Mouse (Mus musculus): ENCODE measurements around the gene Arhgap15. TPM values are rescaled to one million over a fixed set of nuclear protein-coding genes. Genes with fewer than 3 reads are reported as not detected.
A peak's percentile ranks its signal among the peaks of the same experiment; 100 is the strongest.

The Arhgap15 gene
- total and polyA plus RNA-seq, 3 experiments, result 0.89 to 56.4 (median 39.8) TPM

DNA sequence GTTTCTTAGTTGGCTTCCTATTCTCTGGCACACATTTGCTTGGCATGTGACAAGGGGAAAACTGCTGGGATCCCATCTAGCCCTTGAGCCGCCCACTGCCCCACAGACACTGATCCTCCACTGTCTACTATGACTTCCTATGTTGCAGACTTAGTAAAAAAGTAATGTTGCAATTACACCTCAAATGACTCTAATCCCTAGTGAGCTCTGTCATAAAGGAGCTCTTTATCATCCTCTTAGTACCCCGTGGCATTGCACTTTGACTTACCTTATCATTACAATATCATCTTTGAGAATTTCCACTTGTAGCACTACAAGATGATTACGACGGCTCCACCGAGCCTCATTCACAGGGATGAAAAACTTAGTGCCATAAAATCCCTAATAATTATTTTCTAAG is 190.6 kb downstream of the Arhgap15 start:
- Histone ChIP-seq H3K27me3 (ENCODE audit: insufficient read depth, low read length) (no peaks in the 10 kb centered on the region), H3K4me3 (ENCODE audit: low read depth, low read length) (no peak overlapping the region), H3K9me3 (replicated peaks) (no peaks in the 10 kb centered on the region), H3K36me3 (replicated peaks) (no peaks in the 10 kb centered on the region), H3K4me1 (ENCODE audit: insufficient read depth, low read depth, low read length) (no peaks in the 10 kb centered on the region)
- no peak for ATAC-seq (ENCODE audit: extremely low read depth, insufficient number of reproducible peaks, low FRiP score, poor library complexity, severe bottlenecking)
- TF ChIP-seq GATA1 (IDR thresholded peaks at IDR 0.05; ENCODE audit: borderline replicate concordance, low read length) (no peak), GATA2 (IDR thresholded peaks at IDR 0.05; ENCODE audit: borderline replicate concordance, low read depth, low read length) (no peak), TAL1 (conservative IDR thresholded peaks at IDR 0.05; ENCODE audit: low read depth, low read length) (no peak), CTCF (IDR thresholded peaks at IDR 0.05; ENCODE audit: low read depth, low read length) (no peak), POLR2AphosphoS5 (IDR thresholded peaks at IDR 0.05; ENCODE audit: insufficient replicate concordance, low read depth, low read length) (no peak)
- DNase-seq (ENCODE audit: low spot score), result no peak

- TF ChIP-seq GATA1 (IDR thresholded peaks at IDR 0.05; ENCODE audit: borderline replicate concordance, low read length) (no peak), TAL1 (conservative IDR thresholded peaks at IDR 0.05; ENCODE audit: low read depth, low read length) (no peak), GATA2 (IDR thresholded peaks at IDR 0.05; ENCODE audit: borderline replicate concordance, low read depth, low read length) (no peak), POLR2AphosphoS5 (IDR thresholded peaks at IDR 0.05; ENCODE audit: insufficient replicate concordance, low read depth, low read length) (no peak), CTCF (IDR thresholded peaks at IDR 0.05; ENCODE audit: low read depth, low read length) (no peak)
- ATAC-seq (ENCODE audit: extremely low read depth, insufficient number of reproducible peaks, low FRiP score, poor library complexity, severe bottlenecking), result peak; percentile 82
- H3K36me3 ChIP-seq (replicated peaks), result no peaks in the 10 kb centered on the region
- H3K27me3 ChIP-seq (ENCODE audit: insufficient read depth, low read length), result no peaks in the 10 kb centered on the region
- H3K4me1 ChIP-seq (ENCODE audit: insufficient read depth, low read depth, low read length), result peaks cover 17% of the 10 kb centered on the region
- DNase-seq (ENCODE audit: low spot score), result no peak
- H3K9me3 ChIP-seq (replicated peaks), result no peaks in the 10 kb centered on the region
- H3K4me3 ChIP-seq (ENCODE audit: low read depth, low read length), result no peak overlapping the region
These were observed 197.1 kb downstream of the Arhgap15 start for GRCm38 (mm10) chr2:43945679-43946078.

- H3K36me3 ChIP-seq (replicated peaks), result no peaks in the 10 kb centered on the region
- TF ChIP-seq GATA1 (IDR thresholded peaks at IDR 0.05; ENCODE audit: borderline replicate concordance, low read length) (no peak), CTCF (IDR thresholded peaks at IDR 0.05; ENCODE audit: low read depth, low read length) (no peak), TAL1 (conservative IDR thresholded peaks at IDR 0.05; ENCODE audit: low read depth, low read length) (no peak), POLR2AphosphoS5 (IDR thresholded peaks at IDR 0.05; ENCODE audit: insufficient replicate concordance, low read depth, low read length) (no peak), GATA2 (IDR thresholded peaks at IDR 0.05; ENCODE audit: borderline replicate concordance, low read depth, low read length) (no peak)
- ATAC-seq (ENCODE audit: extremely low read depth, insufficient number of reproducible peaks, low FRiP score, poor library complexity, severe bottlenecking), result no peak
These were observed 201.3 kb downstream of the Arhgap15 start for GRCm38 (mm10) chr2:43949775-43950492.

DNA sequence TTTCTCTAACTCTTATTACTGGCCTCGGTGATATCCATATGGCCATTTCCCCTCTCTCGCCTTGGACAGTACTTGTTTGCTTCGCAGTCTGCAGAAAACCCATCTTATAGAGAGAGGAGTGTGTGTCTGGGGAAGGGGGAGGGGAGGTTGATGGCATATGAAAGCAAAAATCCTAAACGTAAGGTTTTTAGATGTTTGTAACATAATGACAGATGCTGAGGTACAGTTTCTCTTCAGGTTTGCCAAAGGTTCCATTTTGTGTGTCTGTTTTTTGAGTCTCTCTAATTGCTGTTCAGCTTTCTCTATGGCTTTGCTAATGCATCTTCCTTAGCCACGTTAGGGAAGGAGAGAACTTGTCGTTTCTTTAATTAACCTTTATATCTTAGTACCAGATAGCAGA is 202.1 kb downstream of the Arhgap15 start:
- H3K4me3 ChIP-seq (ENCODE audit: low read depth, low read length), result no peak overlapping the region
- H3K36me3 ChIP-seq (replicated peaks), result no peaks in the 10 kb centered on the region
- H3K9me3 ChIP-seq (replicated peaks), result no peaks in the 10 kb centered on the region
- no peak for ATAC-seq (ENCODE audit: extremely low read depth, insufficient number of reproducible peaks, low FRiP score, poor library complexity, severe bottlenecking)
- H3K4me1 ChIP-seq (ENCODE audit: insufficient read depth, low read depth, low read length), result peaks cover 10% of the 10 kb centered on the region
- DNase-seq (ENCODE audit: low spot score), result no peak
- no peaks in the 10 kb centered on the region for H3K27me3 ChIP-seq (ENCODE audit: insufficient read depth, low read length)
- TF ChIP-seq GATA2 (IDR thresholded peaks at IDR 0.05; ENCODE audit: borderline replicate concordance, low read depth, low read length) (no peak), POLR2AphosphoS5 (IDR thresholded peaks at IDR 0.05; ENCODE audit: insufficient replicate concordance, low read depth, low read length) (no peak), GATA1 (IDR thresholded peaks at IDR 0.05; ENCODE audit: borderline replicate concordance, low read length) (no peak), TAL1 (conservative IDR thresholded peaks at IDR 0.05; ENCODE audit: low read depth, low read length) (no peak), CTCF (IDR thresholded peaks at IDR 0.05; ENCODE audit: low read depth, low read length) (no peak)

More at GRCm38 (mm10) chr2:43949775-43950492, 201.3 kb downstream of the Arhgap15 start:
- H3K4me1 ChIP-seq (ENCODE audit: insufficient read depth, low read depth, low read length), result peaks cover 14% of the 10 kb centered on the region
- no peaks in the 10 kb centered on the region for H3K27me3 ChIP-seq (ENCODE audit: insufficient read depth, low read length)
- H3K9me3 ChIP-seq (replicated peaks), result no peaks in the 10 kb centered on the region
- no peak overlapping the region for H3K4me3 ChIP-seq (ENCODE audit: low read depth, low read length)
- no peak for DNase-seq (ENCODE audit: low spot score)

DNA sequence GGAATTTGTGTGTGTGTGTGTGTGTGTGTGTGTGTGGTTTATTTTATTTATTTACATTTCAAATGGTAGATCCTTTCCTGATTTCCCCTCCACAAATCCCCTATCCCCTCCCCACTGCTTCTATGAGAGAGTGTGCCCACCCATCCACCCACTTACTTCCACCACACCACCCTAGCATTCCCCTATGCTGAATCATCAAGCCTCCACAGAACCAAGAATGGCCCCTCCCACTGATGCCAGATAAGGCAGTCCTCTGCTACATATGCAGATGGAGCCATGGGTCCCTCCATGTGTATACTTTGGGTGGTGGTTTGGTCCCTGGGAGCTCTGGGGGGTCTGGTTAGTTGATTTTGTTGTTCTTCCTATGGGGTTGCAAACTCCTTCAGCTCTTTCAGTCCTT is 210.6 kb downstream of the Arhgap15 start:
- no peaks in the 10 kb centered on the region for H3K36me3 ChIP-seq (replicated peaks)
- H3K27me3 ChIP-seq (ENCODE audit: insufficient read depth, low read length), result no peaks in the 10 kb centered on the region
- peaks cover 3% of the 10 kb centered on the region for H3K4me1 ChIP-seq (ENCODE audit: insufficient read depth, low read depth, low read length)
- no peak for TF ChIP-seq TAL1 (conservative IDR thresholded peaks at IDR 0.05; ENCODE audit: low read depth, low read length)
- no peak for TF ChIP-seq GATA1 (IDR thresholded peaks at IDR 0.05; ENCODE audit: borderline replicate concordance, low read length)
- TF ChIP-seq CTCF (IDR thresholded peaks at IDR 0.05; ENCODE audit: low read depth, low read length), result no peak
- no peak for TF ChIP-seq POLR2AphosphoS5 (IDR thresholded peaks at IDR 0.05; ENCODE audit: insufficient replicate concordance, low read depth, low read length)
- no peaks in the 10 kb centered on the region for H3K9me3 ChIP-seq (replicated peaks)
- DNase-seq (ENCODE audit: low spot score), result no peak
- no peak overlapping the region for H3K4me3 ChIP-seq (ENCODE audit: low read depth, low read length)
- no peak for ATAC-seq (ENCODE audit: extremely low read depth, insufficient number of reproducible peaks, low FRiP score, poor library complexity, severe bottlenecking)

DNA sequence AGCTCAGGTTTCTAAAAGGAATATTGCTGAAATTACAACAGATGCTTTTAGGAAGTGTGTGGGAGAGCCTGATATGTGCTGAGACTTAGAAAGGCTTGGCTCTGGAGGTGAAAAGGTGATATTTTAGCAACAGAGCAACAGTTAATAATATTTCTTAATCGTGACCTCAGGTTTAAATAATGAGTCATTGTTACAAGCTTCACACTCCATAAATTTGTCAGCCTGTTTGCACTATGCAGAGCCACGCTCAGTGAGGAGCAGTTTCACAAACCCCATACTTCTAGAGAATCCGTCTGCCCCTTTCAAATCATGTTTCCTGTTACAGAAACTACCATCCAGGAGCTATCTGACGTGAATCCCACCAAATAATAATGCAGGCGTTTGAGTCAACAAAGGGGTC is 213.8 kb downstream of the Arhgap15 start:
- ATAC-seq (ENCODE audit: extremely low read depth, insufficient number of reproducible peaks, low FRiP score, poor library complexity, severe bottlenecking) (no peak), DNase-seq (ENCODE audit: low spot score) (no peak)
- TF ChIP-seq TAL1 (conservative IDR thresholded peaks at IDR 0.05; ENCODE audit: low read depth, low read length) (no peak), GATA2 (IDR thresholded peaks at IDR 0.05; ENCODE audit: borderline replicate concordance, low read depth, low read length) (no peak), GATA1 (IDR thresholded peaks at IDR 0.05; ENCODE audit: borderline replicate concordance, low read length) (no peak), CTCF (IDR thresholded peaks at IDR 0.05; ENCODE audit: low read depth, low read length) (no peak), POLR2AphosphoS5 (IDR thresholded peaks at IDR 0.05; ENCODE audit: insufficient replicate concordance, low read depth, low read length) (no peak)
- Histone ChIP-seq H3K9me3 (replicated peaks) (no peaks in the 10 kb centered on the region), H3K36me3 (replicated peaks) (no peaks in the 10 kb centered on the region), H3K4me1 (ENCODE audit: insufficient read depth, low read depth, low read length) (peaks cover 3% of the 10 kb centered on the region), H3K4me3 (ENCODE audit: low read depth, low read length) (no peak overlapping the region), H3K27me3 (ENCODE audit: insufficient read depth, low read length) (no peaks in the 10 kb centered on the region)

All from G1E (cell line).